Mouse (Mus musculus) adrenal gland, postnatal 10 days (tissue): ENCODE measurements at regions not wholly inside any gene's neighbourhood (a gene's known extent, or its start where the extent isn't known, plus 50 kb on each side); places are given as distances from the start of the nearest gene placed in this dataset.

Source experiments
- DNase-seq: peaks from one replicate; pipeline ENCODE4 v3.0.0; 2021; ENCODE audit warnings: mixed read lengths

- no peak for DNase-seq
Observed at GRCm38 (mm10) chr5:47693478-47693877, 289.5 kb upstream of the Slit2 start.

GRCm38 (mm10) chr5:47693921-47694320 lies 289.0 kb upstream of the Slit2 start:
- DNase-seq, result no peak

- no peak for DNase-seq
Observed at GRCm38 (mm10) chr5:47694630-47695029, 288.3 kb upstream of the Slit2 start.

- no peak for DNase-seq
Observed at GRCm38 (mm10) chr5:47711553-47711952, 271.4 kb upstream of the Slit2 start.

- DNase-seq, result no peak
Observed at GRCm38 (mm10) chr5:47714333-47714732, 268.6 kb upstream of the Slit2 start.

- no peak for DNase-seq
Observed at GRCm38 (mm10) chr5:47724911-47725310, 258.0 kb upstream of the Slit2 start.

- DNase-seq, result no peak
Observed at GRCm38 (mm10) chr5:47742727-47743126, 240.2 kb upstream of the Slit2 start.

GRCm38 (mm10) chr5:47745177-47745576 lies 237.8 kb upstream of the Slit2 start:
- DNase-seq, result no peak

GRCm38 (mm10) chr5:47751907-47752306 lies 231.0 kb upstream of the Slit2 start:
- DNase-seq, result no peak

- DNase-seq, result peak; percentile 4
Observed at GRCm38 (mm10) chr5:47772642-47773353, 210.1 kb upstream of the Slit2 start.

GRCm38 (mm10) chr5:47773354-47773743 lies 209.6 kb upstream of the Slit2 start:
- DNase-seq, result no peak

GRCm38 (mm10) chr5:47780861-47781260 lies 202.1 kb upstream of the Slit2 start:
- no peak for DNase-seq

GRCm38 (mm10) chr5:47781608-47782007 lies 201.3 kb upstream of the Slit2 start:
- no peak for DNase-seq

- no peak for DNase-seq
Observed at GRCm38 (mm10) chr5:47794639-47795272, 188.2 kb upstream of the Slit2 start.

- DNase-seq, result no peak
Observed at GRCm38 (mm10) chr5:47795273-47795672, 187.7 kb upstream of the Slit2 start.

GRCm38 (mm10) chr5:47820936-47821335 lies 162.0 kb upstream of the Slit2 start:
- no peak for DNase-seq

GRCm38 (mm10) chr5:47837998-47838397 lies 144.9 kb upstream of the Slit2 start:
- DNase-seq, result no peak

- no peak for DNase-seq
Observed at GRCm38 (mm10) chr5:47869701-47870100, 113.2 kb upstream of the Slit2 start.
